Mouse (Mus musculus) CH12.LX (cell line): ENCODE results near the gene Zbtb34. TPM values are rescaled to one million over a fixed set of nuclear protein-coding genes. Genes with fewer than 3 reads are reported as not detected.

Source experiments
- DNase-seq: peaks from one replicate; pipeline ENCODE4 v3.0.0-alpha.2; 2013; ENCODE audit errors: extremely low read depth
- H3K27ac ChIP-seq: 2 replicates; pipeline ENCODE4 v1.5.1; 2012; ENCODE audit warnings: low read depth, mild to moderate bottlenecking, control low read depth, moderate library complexity; ENCODE audit not compliant: insufficient read depth
- H3K27me3 ChIP-seq: replicated peaks from 2 replicates; pipeline ENCODE3; 2012; ENCODE audit warnings: inconsistent platforms
- H3K36me3 ChIP-seq, 2 experiments: replicated peaks in 1 of 2; 2 replicates each; pipeline versions ENCODE3 to v1.6.1; 2012; ENCODE audit warnings: inconsistent platforms in 1 of 2, low read length in 1 of 2, mild to moderate bottlenecking in 1 of 2, mixed read lengths in 1 of 2, moderate library complexity in 1 of 2; ENCODE audit not compliant: control insufficient read depth in 1 of 2, insufficient read depth in 1 of 2
- H3K4me1 ChIP-seq, 2 experiments: 2 replicates each; pipeline ENCODE4 v1.6.1; 2012; ENCODE audit warnings: inconsistent platforms in 1 of 2, moderate library complexity in 1 of 2; ENCODE audit not compliant: insufficient read depth in 2 of 2, control insufficient read depth in 1 of 2
- H3K4me2 ChIP-seq: 2 replicates; pipeline ENCODE4 v1.6.1; 2012; ENCODE audit warnings: low read depth, mild to moderate bottlenecking, control low read depth; ENCODE audit not compliant: poor library complexity, insufficient read depth, severe bottlenecking
- H3K4me3 ChIP-seq, 3 experiments: fragments of 150-350 bp in 1 of 3; sonication (generic) in 1 of 3; replicated peaks in 1 of 3; 2 replicates each; pipeline versions ENCODE3 to v1.5.1; 2011 to 2012; ENCODE audit warnings: low read depth in 2 of 3, low read length in 2 of 3, mild to moderate bottlenecking in 2 of 3, moderate library complexity in 2 of 3, control low read depth in 1 of 3, improper control_type of control experiment in 1 of 3, inconsistent platforms in 1 of 3, mixed read lengths in 1 of 3; ENCODE audit not compliant: poor library complexity in 1 of 3
- H3K79me2 ChIP-seq: replicated peaks from 2 replicates; pipeline ENCODE4 v1.6.1; 2012; ENCODE audit warnings: mild to moderate bottlenecking, moderate library complexity; ENCODE audit not compliant: control insufficient read depth, poor library complexity, insufficient read depth, severe bottlenecking; ENCODE audit errors: extremely low read depth
- H3K9ac ChIP-seq: 2 replicates; pipeline ENCODE4 v1.6.1; 2012; ENCODE audit warnings: low read depth, mild to moderate bottlenecking, control low read depth, moderate library complexity; ENCODE audit not compliant: insufficient read depth
- H3K9me3 ChIP-seq: replicated peaks from 2 replicates; pipeline ENCODE3; 2012; ENCODE audit warnings: low read length, inconsistent platforms, mixed read lengths
- CHD2 ChIP-seq: IDR thresholded peaks from 2 replicates; pipeline ENCODE4 v1.6.1; 2011; ENCODE audit warnings: low read length, improper control_type of control experiment
- CTCF ChIP-seq, 2 experiments: IDR thresholded peaks in 1 of 2; conservative IDR thresholded peaks in 1 of 2; 2 replicates each; pipeline ENCODE4 v1.5.1; 2011 to 2012; ENCODE audit warnings: low read depth in 2 of 2, low read length in 2 of 2, improper control_type of control experiment in 1 of 2, inconsistent platforms in 1 of 2, mild to moderate bottlenecking in 1 of 2, moderate library complexity in 1 of 2
- E2F4 ChIP-seq: IDR thresholded peaks from 2 replicates; pipeline ENCODE4 v1.6.1; 2011; ENCODE audit warnings: low read depth, low read length, improper control_type of control experiment; ENCODE audit not compliant: insufficient replicate concordance
- ELF1 ChIP-seq: IDR thresholded peaks from 2 replicates; pipeline ENCODE4 v1.6.1; 2014; ENCODE audit warnings: low read depth, mild to moderate bottlenecking, inconsistent platforms, low read length, improper control_type of control experiment
- EP300 ChIP-seq: IDR thresholded peaks from 2 replicates; pipeline ENCODE4 v1.6.1; 2011; ENCODE audit warnings: low read length, improper control_type of control experiment
- GABPA ChIP-seq: IDR thresholded peaks from 2 replicates; pipeline ENCODE4 v1.6.1; 2012; ENCODE audit warnings: low read depth, low read length, improper control_type of control experiment, inconsistent platforms; ENCODE audit not compliant: insufficient replicate concordance
- HCFC1 ChIP-seq: IDR thresholded peaks from 2 replicates; pipeline ENCODE4 v1.6.1; 2012; ENCODE audit warnings: low read depth, mild to moderate bottlenecking, inconsistent platforms, low read length, improper control_type of control experiment
- JUN ChIP-seq: IDR thresholded peaks from 2 replicates; pipeline ENCODE4 v1.6.1; 2011; ENCODE audit warnings: low read depth, mild to moderate bottlenecking, low read length, improper control_type of control experiment, moderate library complexity; ENCODE audit not compliant: insufficient read depth
- JUND ChIP-seq: conservative IDR thresholded peaks from 2 replicates; pipeline ENCODE4 v1.6.1; 2011; ENCODE audit warnings: low read depth, low read length, improper control_type of control experiment
- MAFK ChIP-seq: IDR thresholded peaks from 2 replicates; pipeline ENCODE4 v1.6.1; 2011; ENCODE audit warnings: low read length, improper control_type of control experiment; ENCODE audit not compliant: insufficient replicate concordance
- MAZ ChIP-seq: IDR thresholded peaks from 2 replicates; pipeline ENCODE4 v1.6.1; 2012; ENCODE audit warnings: low read depth, mild to moderate bottlenecking, inconsistent platforms, low read length, improper control_type of control experiment, moderate library complexity
- MXI1 ChIP-seq: IDR thresholded peaks from 2 replicates; pipeline ENCODE4 v1.6.1; 2011; ENCODE audit warnings: mild to moderate bottlenecking, low read depth, low read length, improper control_type of control experiment
- NELFE ChIP-seq: IDR thresholded peaks from 2 replicates; pipeline ENCODE4 v1.6.1; 2011; ENCODE audit warnings: low read depth, low read length, improper control_type of control experiment
- PAX5 ChIP-seq: IDR thresholded peaks from 2 replicates; pipeline ENCODE4 v1.6.1; 2012; ENCODE audit warnings: low read length, inconsistent platforms, mixed read lengths
- POLR2A ChIP-seq: IDR thresholded peaks from 2 replicates; pipeline ENCODE4 v1.6.1; 2011; ENCODE audit warnings: low read depth, mild to moderate bottlenecking, improper control_type of control experiment, low read length
- POLR2AphosphoS2 ChIP-seq: IDR thresholded peaks from 2 replicates; pipeline ENCODE4 v1.6.1; 2011; ENCODE audit warnings: low read depth, low read length, improper control_type of control experiment
- RAD21 ChIP-seq: IDR thresholded peaks from 2 replicates; pipeline ENCODE4 v1.6.1; 2011; ENCODE audit warnings: low read depth, mild to moderate bottlenecking, low read length, improper control_type of control experiment, moderate library complexity
- RCOR1 ChIP-seq: conservative IDR thresholded peaks from 2 replicates; pipeline ENCODE4 v1.6.1; 2012; ENCODE audit warnings: low read depth, mild to moderate bottlenecking, inconsistent platforms, low read length, improper control_type of control experiment
- SIN3A ChIP-seq: IDR thresholded peaks from 2 replicates; pipeline ENCODE4 v1.6.1; 2012; ENCODE audit warnings: low read length, improper control_type of control experiment, inconsistent platforms
- SMC3 ChIP-seq: IDR thresholded peaks from 2 replicates; pipeline ENCODE4 v1.6.1; 2011; ENCODE audit warnings: low read depth, low read length, improper control_type of control experiment
- TCF12 ChIP-seq: IDR thresholded peaks from 2 replicates; pipeline ENCODE4 v1.6.1; 2014; ENCODE audit warnings: low read depth, mild to moderate bottlenecking, inconsistent platforms, low read length, improper control_type of control experiment
- ZMIZ1 ChIP-seq: IDR thresholded peaks from 2 replicates; pipeline ENCODE4 v1.6.1; 2012; ENCODE audit warnings: low read depth, mild to moderate bottlenecking, inconsistent platforms, low read length, improper control_type of control experiment
- dilution Hi-C: fragments of 300-500 bp; cut with MboI; formaldehyde crosslinking; loops from 2 replicates; pipeline ENCODE4 v1.14.3; 2020; ENCODE audit warnings: low sequenced_read_pairs; ENCODE audit not compliant: extremely low pct_unique_long_range_greater_than_20kb, extremely low pct_ligation_motif_present
- in situ Hi-C: fragments of 300-500 bp; cut with MboI; formaldehyde crosslinking; loops from 3 replicates; pipeline ENCODE4 v1.14.3; 2019; ENCODE audit warnings: low sequenced_read_pairs, low pct_ligation_motif_present, low pct_unique_long_range_greater_than_20kb, mixed read lengths
- polyA plus RNA-seq: library from polyadenylated mRNA; unstranded; fragments of >175 nt; gene quantifications from 2 replicates; pipeline ENCODE4 v1.2.1, GENCODE M21; 2012; ENCODE audit warnings: low read depth; ENCODE audit not compliant: insufficient read length
- total RNA-seq, 2 experiments: library from RNA; depleted of rRNA; stranded (reverse); fragments of 300-350 nt in 1 of 2; fragments of >200 nt in 1 of 2; gene quantifications; 2 replicates each; pipeline ENCODE4 v1.2.3; 2012 to 2014

The Zbtb34 gene
- total RNA-seq (2012; rRNA removed) (5.0 TPM in 2 replicates), total RNA-seq (2014; rRNA removed) (2.0 and 3.4 TPM in 2 replicates), polyA plus RNA-seq (4.5 and 5.8 TPM in 2 replicates)

- Histone ChIP-seq H3K36me3 (peaks cover 5 to 25% of the 10 kb centered on the region in 2 experiments), H3K4me2 (peak within 1 kb of the TSS; percentile 97), H3K27ac (peak within 1 kb of the TSS; percentile 14; the same call in 1 of the 2 replicates), H3K79me2 (peaks cover 6% of the 10 kb centered on the region; the same call in 1 of the 2 replicates), H3K4me3 (peak within 1 kb of the TSS; percentile 84 to 100 (median 99)), H3K27me3 (no peaks in the 10 kb centered on the region), H3K9ac (peak within 1 kb of the TSS; percentile 95), H3K4me1 (peaks cover 3 to 37% of the 10 kb centered on the region in 2 experiments), H3K9me3 (no peaks in the 10 kb centered on the region)
- peak; percentile 56 for DNase-seq
- in situ Hi-C loops (no loop called here), dilution Hi-C loops (no loop called here)
- no peak for TF ChIP-seq RAD21
- no peak for TF ChIP-seq JUN
- peak; percentile 90 for TF ChIP-seq POLR2A
- peak; percentile 31; the same call in 1 of the 2 replicates for TF ChIP-seq MAZ
- TF ChIP-seq SIN3A, result 0 out of 2 replicates have a peak, but pooled peaks have one; percentile 27
- no peak for TF ChIP-seq JUND
- TF ChIP-seq POLR2AphosphoS2, result 0 out of 2 replicates have a peak, but pooled peaks have one; percentile 26
- peak; percentile 66 for TF ChIP-seq HCFC1
- peak; percentile 78 for TF ChIP-seq ELF1
- peak; percentile 59 to 67 for TF ChIP-seq CTCF (conservative IDR thresholded peaks at IDR 0.05 in 1 of 2, IDR thresholded peaks at IDR 0.05 in 1 of 2; ENCODE audit: low read depth in 2 of 2, low read length in 2 of 2)
- TF ChIP-seq EP300, result no peak
- 0 out of 2 replicates have a peak, but pooled peaks have one; percentile 63 for TF ChIP-seq ZMIZ1
- peak; percentile 76 for TF ChIP-seq NELFE
- TF ChIP-seq TCF12, result no peak; the same call in 1 of the 2 replicates
Observed at GRCm38 (mm10) chr2:33430771-33431699, at the start of gene Zbtb34. TSS of gene Zbtb34 (minus strand) at chr2:33431324.

- peaks cover 62% of the 10 kb centered on the region for H3K27me3 ChIP-seq
- H3K4me2 ChIP-seq, result no peak overlapping the region
- no peaks in the 10 kb centered on the region for H3K79me2 ChIP-seq
- H3K4me1 ChIP-seq, result no peaks in the 10 kb centered on the region
- TF ChIP-seq PAX5 (no peak), E2F4 (no peak), TCF12 (no peak), MXI1 (no peak), GABPA (no peak), MAZ (no peak), CHD2 (no peak), POLR2A (no peak), RCOR1 (no peak), SMC3 (no peak), POLR2AphosphoS2 (no peak), MAFK (no peak)
- dilution Hi-C loops (no loop called here), in situ Hi-C loops (loop anchor here (25.0 kb wide), 1 partner anchor 259 kb away; no protein-coding TSS in a partner anchor)
- peaks cover 14% of the 10 kb centered on the region for H3K9me3 ChIP-seq
- no peak overlapping the region for H3K9ac ChIP-seq
- no peak overlapping the region for H3K4me3 ChIP-seq
- no peaks in the 10 kb centered on the region for H3K36me3 ChIP-seq
- no peak for DNase-seq
- H3K27ac ChIP-seq, result no peak overlapping the region
Observed at GRCm38 (mm10) chr2:33477961-33478755, 47.0 kb upstream of the Zbtb34 start.
